Mouse (Mus musculus): ENCODE measurements around the gene Wdhd1. TPM values are rescaled to one million over a fixed set of nuclear protein-coding genes. Genes with fewer than 3 reads are reported as not detected.

The Wdhd1 gene
- polyA plus RNA-seq, 1 experiment from 2014 or later: 23.5 TPM

DNA sequence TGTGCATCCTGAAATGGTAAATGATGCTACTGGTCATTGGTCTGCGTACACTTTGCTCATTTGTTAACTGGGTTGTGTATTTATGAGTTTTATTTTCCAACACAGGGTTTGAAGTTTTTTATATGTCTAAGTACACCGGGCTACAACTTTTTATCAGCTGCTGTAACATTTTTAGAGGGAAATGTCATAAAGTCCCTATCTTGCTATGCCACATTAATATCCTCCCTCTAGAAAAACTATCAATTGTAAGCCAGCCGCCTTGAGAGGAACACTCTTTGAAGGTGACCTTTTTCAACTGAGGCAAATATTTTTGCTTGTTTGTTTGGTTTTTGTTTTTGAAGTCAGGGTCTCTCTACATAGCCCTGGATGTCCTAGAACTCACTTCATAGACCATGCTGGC lies 42.6 kb downstream of the Wdhd1 start:
- Histone ChIP-seq H3K4me1 (replicated peaks) (no peaks in the 10 kb centered on the region), H3K9ac (replicated peaks) (no peak overlapping the region), H3K9me3 (no peaks in the 10 kb centered on the region), H3K4me3 (replicated peaks) (no peak overlapping the region), H3K36me3 (no peaks in the 10 kb centered on the region), H3K27me3 (no peaks in the 10 kb centered on the region), H3K27ac (no peak overlapping the region), H3K4me2 (replicated peaks) (no peak overlapping the region)
- 96% methylated on average over 3 of the region's 3 CpGs for WGBS
- ATAC-seq: no peak

- H3K4me2 ChIP-seq (replicated peaks): no peak overlapping the region
- H3K4me1 ChIP-seq (replicated peaks): no peaks in the 10 kb centered on the region
- no peaks in the 10 kb centered on the region for H3K9me3 ChIP-seq
- no peaks in the 10 kb centered on the region for H3K27me3 ChIP-seq
- WGBS: 77% methylated on average over 2 of the region's 2 CpGs
- no peak overlapping the region for H3K4me3 ChIP-seq (replicated peaks)
- no peak for ATAC-seq
- no peaks in the 10 kb centered on the region for H3K36me3 ChIP-seq
- no peak overlapping the region for H3K9ac ChIP-seq (replicated peaks)
- H3K27ac ChIP-seq: no peak overlapping the region
Measured at GRCm38 (mm10) chr14:47233602-47234001, 43.1 kb downstream of the Wdhd1 start.

- Histone ChIP-seq H3K27ac (no peak overlapping the region), H3K4me2 (replicated peaks) (no peak overlapping the region), H3K4me3 (replicated peaks) (no peak overlapping the region), H3K27me3 (no peaks in the 10 kb centered on the region), H3K4me1 (replicated peaks) (no peaks in the 10 kb centered on the region), H3K9ac (replicated peaks) (no peak overlapping the region), H3K36me3 (no peaks in the 10 kb centered on the region), H3K9me3 (no peaks in the 10 kb centered on the region)
- 82% methylated on average over 11 of the region's 11 CpGs for WGBS
- no peak for ATAC-seq
Measured at GRCm38 (mm10) chr14:47229796-47230376, 46.8 kb downstream of the Wdhd1 start.

GRCm38 (mm10) chr14:47225931-47226330 lies 50.7 kb downstream of the Wdhd1 start:
- no peaks in the 10 kb centered on the region for H3K4me1 ChIP-seq (replicated peaks)
- 94% methylated on average over 8 of the region's 8 CpGs for WGBS
- no peaks in the 10 kb centered on the region for H3K9me3 ChIP-seq
- no peak overlapping the region for H3K4me2 ChIP-seq (replicated peaks)
- H3K36me3 ChIP-seq: no peaks in the 10 kb centered on the region
- ATAC-seq: no peak
- no peaks in the 10 kb centered on the region for H3K27me3 ChIP-seq
- H3K27ac ChIP-seq: no peak overlapping the region
- no peak overlapping the region for H3K9ac ChIP-seq (replicated peaks)
- no peak overlapping the region for H3K4me3 ChIP-seq (replicated peaks)

DNA sequence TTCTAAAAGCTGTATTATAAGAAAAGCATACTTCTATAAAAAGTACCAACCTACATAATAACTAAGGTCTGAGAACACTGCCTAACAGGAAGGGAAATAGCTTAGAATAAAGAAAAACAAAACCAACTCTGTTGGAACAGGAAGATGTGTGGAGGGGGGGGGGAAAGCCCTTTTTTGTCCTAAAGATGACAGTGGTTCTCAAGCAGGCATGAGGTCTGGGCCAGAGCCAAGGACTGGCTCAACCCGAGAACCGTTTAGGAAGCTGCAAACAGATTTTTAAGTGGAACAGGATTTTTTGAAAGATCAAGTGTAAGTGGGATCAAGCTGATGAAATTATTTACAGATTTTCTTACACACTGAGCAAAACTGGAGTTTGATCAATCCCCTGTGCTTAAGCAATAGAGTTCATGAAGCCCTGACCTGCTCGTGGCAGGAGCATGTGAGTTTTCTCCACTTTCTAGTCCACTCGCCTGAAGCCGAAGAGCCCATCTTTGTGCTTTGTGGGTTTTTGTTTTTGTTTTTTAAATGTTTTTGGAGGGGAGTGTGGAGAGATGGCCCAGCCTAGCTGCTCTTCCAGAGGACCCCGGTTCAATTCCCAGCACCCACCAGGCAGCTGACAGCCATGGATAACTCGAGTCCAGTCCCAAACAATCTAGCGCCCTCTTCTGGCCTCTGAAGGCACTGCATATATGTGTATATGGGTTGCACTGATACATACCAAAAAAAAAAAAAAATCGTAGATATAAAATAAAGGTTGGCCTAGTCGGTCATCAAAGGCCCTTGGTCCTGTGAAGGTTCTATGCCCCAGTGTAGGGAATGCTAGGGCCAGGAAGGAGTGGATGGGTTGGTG lies 52.0 kb downstream of the Wdhd1 start:
- no peaks in the 10 kb centered on the region for H3K9me3 ChIP-seq
- H3K4me2 ChIP-seq (replicated peaks): no peak overlapping the region
- WGBS: 82% methylated on average over 10 of the region's 10 CpGs
- ATAC-seq: no peak
- H3K27me3 ChIP-seq: no peaks in the 10 kb centered on the region
- no peak overlapping the region for H3K27ac ChIP-seq
- H3K4me3 ChIP-seq (replicated peaks): no peak overlapping the region
- no peaks in the 10 kb centered on the region for H3K4me1 ChIP-seq (replicated peaks)
- no peaks in the 10 kb centered on the region for H3K36me3 ChIP-seq
- H3K9ac ChIP-seq (replicated peaks): no peak overlapping the region

DNA sequence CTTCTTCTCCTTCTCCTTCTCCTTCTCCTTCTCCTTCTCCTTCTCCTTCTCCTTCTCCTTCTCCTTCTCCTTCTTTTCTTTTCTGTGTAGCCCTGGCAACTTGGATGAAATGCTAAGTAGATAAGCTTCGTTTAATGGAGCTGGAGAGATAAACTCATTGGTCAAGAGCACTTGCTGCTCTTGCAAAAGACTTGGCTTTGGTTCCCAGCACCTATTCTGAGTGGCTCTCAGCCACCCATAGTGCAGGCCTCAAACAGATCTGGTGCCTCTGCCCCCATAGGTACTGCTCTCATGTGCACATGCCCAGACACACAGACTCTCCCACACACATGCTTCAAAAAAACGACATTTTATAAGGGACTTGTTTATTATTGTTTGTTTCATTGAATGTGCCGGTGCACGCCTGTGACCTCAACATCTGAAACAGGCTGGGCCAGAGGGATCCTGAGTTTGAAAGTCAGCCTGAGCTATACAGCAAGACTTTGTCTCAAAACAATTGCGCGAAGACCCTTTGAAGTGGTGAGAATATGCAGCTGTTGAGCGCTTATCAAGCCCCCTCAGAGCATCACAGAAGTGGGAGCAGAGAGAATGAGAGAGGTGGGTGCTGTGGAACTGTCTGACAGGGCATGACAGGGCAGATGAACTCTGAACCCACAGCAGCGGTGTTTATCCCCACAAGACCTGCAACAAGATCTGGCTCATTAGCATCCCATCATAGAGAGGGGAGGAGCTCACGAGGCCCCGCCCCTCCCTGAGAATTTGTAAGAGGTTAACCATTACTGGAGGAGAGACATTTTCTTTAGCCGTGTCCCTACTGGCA lies 53.8 kb downstream of the Wdhd1 start:
- H3K9ac ChIP-seq (replicated peaks): no peak overlapping the region
- no peak for ATAC-seq
- WGBS: 85% methylated on average over 11 of the region's 11 CpGs
- no peaks in the 10 kb centered on the region for H3K4me1 ChIP-seq (replicated peaks)
- H3K36me3 ChIP-seq: no peaks in the 10 kb centered on the region
- H3K27me3 ChIP-seq: no peaks in the 10 kb centered on the region
- no peaks in the 10 kb centered on the region for H3K9me3 ChIP-seq
- H3K4me3 ChIP-seq (replicated peaks): no peak overlapping the region
- H3K4me2 ChIP-seq (replicated peaks): no peak overlapping the region
- H3K27ac ChIP-seq: no peak overlapping the region

- Histone ChIP-seq H3K9me3 (no peaks in the 10 kb centered on the region), H3K4me3 (replicated peaks) (no peak overlapping the region), H3K9ac (replicated peaks) (no peak overlapping the region), H3K27me3 (no peaks in the 10 kb centered on the region), H3K4me2 (replicated peaks) (no peak overlapping the region), H3K4me1 (replicated peaks) (no peaks in the 10 kb centered on the region), H3K27ac (no peak overlapping the region), H3K36me3 (no peaks in the 10 kb centered on the region)
- WGBS: 88% methylated on average over 11 of the region's 11 CpGs
- ATAC-seq: no peak
Measured at GRCm38 (mm10) chr14:47221567-47221966, 55.1 kb downstream of the Wdhd1 start.

DNA sequence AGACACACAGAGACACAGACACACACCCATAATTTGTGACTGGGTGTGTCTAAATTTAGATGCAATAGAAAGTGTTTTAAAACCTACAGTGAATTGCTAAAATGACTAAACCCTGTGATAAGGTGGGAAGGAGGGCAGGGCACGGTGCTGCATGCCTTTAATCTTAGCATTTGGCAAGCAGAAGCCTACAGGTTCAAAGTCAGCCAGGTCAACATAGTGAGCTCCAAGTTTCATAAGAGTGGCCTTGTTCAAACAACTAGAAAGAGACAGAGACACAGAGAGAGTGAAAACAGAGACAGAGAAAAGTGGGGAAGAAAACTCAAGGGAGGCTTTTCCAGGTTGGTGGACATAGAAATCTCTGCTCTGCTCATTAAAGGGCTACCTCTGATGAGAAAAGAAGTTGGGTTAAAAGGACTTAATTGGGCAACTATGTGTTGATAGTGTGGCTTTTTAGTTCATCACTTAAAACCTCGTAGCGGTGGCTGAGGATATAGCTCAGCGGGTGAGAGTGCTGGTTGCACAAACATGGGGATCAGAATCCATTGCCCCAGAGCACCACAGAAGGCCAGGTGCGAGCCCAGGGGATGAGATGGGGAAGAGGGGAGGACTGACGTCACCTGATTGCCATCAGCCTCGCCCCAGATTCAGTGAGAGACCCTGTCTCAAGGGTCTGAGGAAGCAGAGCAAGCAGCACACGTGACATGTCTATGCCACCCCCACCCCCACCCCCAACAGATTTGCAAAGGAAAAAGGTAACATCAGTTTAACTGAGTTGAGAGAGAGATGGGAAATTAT lies 56.2 kb downstream of the Wdhd1 start:
- H3K4me3 ChIP-seq (replicated peaks): no peak overlapping the region
- H3K27ac ChIP-seq: no peak overlapping the region
- 89% methylated on average over 8 of the region's 8 CpGs for WGBS
- H3K4me1 ChIP-seq (replicated peaks): no peaks in the 10 kb centered on the region
- H3K4me2 ChIP-seq (replicated peaks): no peak overlapping the region
- H3K27me3 ChIP-seq: no peaks in the 10 kb centered on the region
- ATAC-seq: no peak
- H3K36me3 ChIP-seq: no peaks in the 10 kb centered on the region
- no peak overlapping the region for H3K9ac ChIP-seq (replicated peaks)
- no peaks in the 10 kb centered on the region for H3K9me3 ChIP-seq

GRCm38 (mm10) chr14:47218766-47219606 lies 57.7 kb downstream of the Wdhd1 start:
- no peaks in the 10 kb centered on the region for H3K4me1 ChIP-seq (replicated peaks)
- H3K9ac ChIP-seq (replicated peaks): no peak overlapping the region
- ATAC-seq: no peak
- H3K27ac ChIP-seq: no peak overlapping the region
- no peaks in the 10 kb centered on the region for H3K27me3 ChIP-seq
- no peaks in the 10 kb centered on the region for H3K36me3 ChIP-seq
- H3K4me2 ChIP-seq (replicated peaks): no peak overlapping the region
- no peaks in the 10 kb centered on the region for H3K9me3 ChIP-seq
- no peak overlapping the region for H3K4me3 ChIP-seq (replicated peaks)
- 85% methylated on average over 9 of the region's 9 CpGs for WGBS

- Histone ChIP-seq H3K36me3 (no peaks in the 10 kb centered on the region), H3K27me3 (no peaks in the 10 kb centered on the region), H3K27ac (no peak overlapping the region), H3K9me3 (no peaks in the 10 kb centered on the region), H3K9ac (replicated peaks) (no peak overlapping the region), H3K4me2 (replicated peaks) (no peak overlapping the region), H3K4me3 (replicated peaks) (no peak overlapping the region), H3K4me1 (replicated peaks) (no peaks in the 10 kb centered on the region)
- WGBS: 84% methylated on average over 2 of the region's 2 CpGs
- no peak for ATAC-seq
Measured at GRCm38 (mm10) chr14:47216541-47216940, 60.1 kb downstream of the Wdhd1 start.

DNA sequence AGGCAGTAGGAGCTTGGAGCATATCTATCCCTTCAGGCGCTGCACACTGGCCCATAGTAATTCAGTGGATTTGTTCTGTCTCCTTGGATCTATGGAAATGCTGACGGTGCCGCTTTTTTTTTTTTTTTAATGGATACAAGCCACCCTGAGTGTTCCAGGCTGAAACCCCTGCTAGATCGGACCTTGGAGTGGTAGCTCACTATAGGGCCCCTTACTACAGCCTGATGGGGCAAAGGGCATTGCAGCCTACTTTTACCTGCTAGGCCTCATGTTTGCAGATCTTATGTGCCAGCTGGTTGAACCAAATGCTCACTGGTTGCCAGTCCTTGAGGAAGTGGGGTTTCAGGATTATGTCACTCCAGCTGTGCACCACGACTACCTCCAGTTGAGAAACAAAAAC lies 62.3 kb downstream of the Wdhd1 start:
- no peaks in the 10 kb centered on the region for H3K27me3 ChIP-seq
- no peaks in the 10 kb centered on the region for H3K9me3 ChIP-seq
- H3K4me3 ChIP-seq (replicated peaks): no peak overlapping the region
- H3K4me2 ChIP-seq (replicated peaks): no peak overlapping the region
- H3K27ac ChIP-seq: no peak overlapping the region
- H3K9ac ChIP-seq (replicated peaks): no peak overlapping the region
- ATAC-seq: no peak
- no peaks in the 10 kb centered on the region for H3K4me1 ChIP-seq (replicated peaks)
- 86% methylated on average over 5 of the region's 5 CpGs for WGBS
- H3K36me3 ChIP-seq: no peaks in the 10 kb centered on the region

All from midbrain, embryonic 13.5 days (tissue).